Mouse (Mus musculus): Measurements from ENCODE around the gene Cryge. TPM values are rescaled to one million over a fixed set of nuclear protein-coding genes. Genes with fewer than 3 reads are reported as not detected.
"Not testable (repeated sequence)": the region's sequence is repeated elsewhere in the genome, so short reads cannot be mapped to it uniquely, and the experiment has no call there.

Cryge gene
- not detected in 2 replicates for polyA plus RNA-seq (2011; ENCODE audit: insufficient read depth, insufficient read length, low read depth, missing spikeins)

DNA sequence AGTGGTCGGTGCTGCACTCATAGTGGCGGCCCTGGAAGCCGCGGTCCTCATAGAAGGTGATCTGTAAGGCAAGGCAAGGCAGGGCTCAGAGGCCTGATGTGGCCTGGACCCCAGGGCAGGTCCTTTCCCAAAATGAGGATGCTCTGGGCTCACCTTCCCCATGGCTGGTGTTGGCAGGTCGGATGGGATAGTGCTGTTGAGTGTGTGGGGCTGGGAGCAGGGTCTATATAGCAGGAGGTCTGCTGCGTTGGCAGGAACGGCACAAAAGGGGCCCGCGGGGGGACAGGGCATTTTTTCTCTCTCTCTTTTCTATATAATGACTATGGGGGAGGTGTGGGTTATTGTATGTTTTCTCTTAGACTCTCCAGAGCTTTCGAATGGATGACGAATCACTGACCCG lies at the start of gene Cryge:
TSS of gene Cryge (minus strand) at position 198 of the 400 bp plus-strand sequence.
- H3K9me3 ChIP-seq (replicated peaks; ENCODE audit: control insufficient read depth, insufficient read depth, low read length, poor library complexity, severe bottlenecking); H3K27ac ChIP-seq (ENCODE audit: insufficient read depth, low read length); H3K27me3 ChIP-seq (ENCODE audit: control insufficient read depth, insufficient read depth, low read length, poor library complexity, severe bottlenecking); H3K9ac ChIP-seq (ENCODE audit: low read depth, poor library complexity, severe bottlenecking); H3K4me1 ChIP-seq (ENCODE audit: control insufficient read depth, insufficient read depth, low read length); H3K36me3 ChIP-seq (ENCODE audit: control insufficient read depth, insufficient read depth, low read length, poor library complexity, severe bottlenecking): not testable (repeated sequence)
- H3K4me3 ChIP-seq (ENCODE audit: low read depth, low read length), result peak within 1 kb of the TSS; percentile 21

DNA sequence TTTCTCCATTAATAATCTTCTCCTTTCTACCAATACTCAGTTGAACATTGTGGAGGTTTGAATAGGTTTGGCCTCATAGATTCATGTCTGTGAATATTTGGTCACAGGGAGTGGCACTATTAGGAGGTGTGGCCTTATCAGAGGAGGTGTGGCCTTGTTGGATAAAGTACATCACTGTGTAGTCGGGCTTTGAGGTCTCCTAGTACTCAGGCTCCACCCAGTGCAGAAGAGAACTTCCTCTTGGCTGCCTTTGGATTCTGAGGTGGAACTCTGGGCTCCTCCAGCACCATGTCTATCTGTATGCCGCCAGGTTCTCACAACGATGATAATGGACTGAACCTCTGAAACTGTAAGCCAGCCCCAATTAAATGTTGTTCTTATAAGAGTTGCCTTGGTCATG lies 46.0 kb upstream of the Cryge start:
- TF ChIP-seq CTCF (IDR thresholded peaks at IDR 0.05; ENCODE audit: low read depth, low read length) (no peak), EP300 (IDR thresholded peaks at IDR 0.05; ENCODE audit: insufficient read depth, low read depth, low read length) (no peak), POLR2A (IDR thresholded peaks at IDR 0.05; ENCODE audit: insufficient read depth, low read length) (no peak)
- Histone ChIP-seq H3K9ac (ENCODE audit: low read depth, poor library complexity, severe bottlenecking) (no peak overlapping the region), H3K4me1 (ENCODE audit: control insufficient read depth, insufficient read depth, low read length) (no peaks in the 10 kb centered on the region), H3K27ac (ENCODE audit: insufficient read depth, low read length) (no peak overlapping the region), H3K36me3 (ENCODE audit: control insufficient read depth, insufficient read depth, low read length, poor library complexity, severe bottlenecking) (no peaks in the 10 kb centered on the region), H3K9me3 (replicated peaks; ENCODE audit: control insufficient read depth, insufficient read depth, low read length, poor library complexity, severe bottlenecking) (no peaks in the 10 kb centered on the region), H3K4me3 (ENCODE audit: low read depth, low read length) (no peak overlapping the region), H3K27me3 (ENCODE audit: control insufficient read depth, insufficient read depth, low read length, poor library complexity, severe bottlenecking) (no peaks in the 10 kb centered on the region)

DNA sequence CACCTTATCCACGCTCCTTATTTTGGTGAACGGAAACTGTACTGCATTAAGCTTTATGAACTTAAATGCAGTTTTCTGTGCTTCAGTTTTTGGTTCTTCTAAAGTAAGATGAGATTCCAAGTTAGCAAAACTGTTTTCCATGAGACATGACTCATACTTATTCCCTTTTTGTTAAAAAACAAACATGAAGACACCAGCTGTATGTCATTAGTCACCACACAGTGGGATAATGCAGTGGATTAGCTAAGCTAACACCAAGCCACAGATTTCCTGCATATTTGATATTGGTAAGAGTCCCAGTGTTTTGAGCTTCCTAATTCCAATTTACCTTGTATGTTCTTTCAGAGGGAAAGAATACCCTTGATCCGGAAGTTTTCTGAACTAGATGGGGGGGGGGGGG lies 40.6 kb upstream of the Cryge start:
- Histone ChIP-seq H3K27me3 (ENCODE audit: control insufficient read depth, insufficient read depth, low read length, poor library complexity, severe bottlenecking) (no peaks in the 10 kb centered on the region), H3K9ac (ENCODE audit: low read depth, poor library complexity, severe bottlenecking) (no peak overlapping the region)
- TF ChIP-seq CTCF (IDR thresholded peaks at IDR 0.05; ENCODE audit: low read depth, low read length) (no peak), EP300 (IDR thresholded peaks at IDR 0.05; ENCODE audit: insufficient read depth, low read depth, low read length) (no peak), POLR2A (IDR thresholded peaks at IDR 0.05; ENCODE audit: insufficient read depth, low read length) (no peak)

GRCm38 (mm10) chr1:65090370-65090769 lies 39.4 kb upstream of the Cryge start:
- TF ChIP-seq CTCF (IDR thresholded peaks at IDR 0.05; ENCODE audit: low read depth, low read length), result no peak
- no peak for TF ChIP-seq POLR2A (IDR thresholded peaks at IDR 0.05; ENCODE audit: insufficient read depth, low read length)
- no peak for TF ChIP-seq EP300 (IDR thresholded peaks at IDR 0.05; ENCODE audit: insufficient read depth, low read depth, low read length)
- H3K9me3 ChIP-seq (replicated peaks; ENCODE audit: control insufficient read depth, insufficient read depth, low read length, poor library complexity, severe bottlenecking), result no peaks in the 10 kb centered on the region
- no peaks in the 10 kb centered on the region for H3K27me3 ChIP-seq (ENCODE audit: control insufficient read depth, insufficient read depth, low read length, poor library complexity, severe bottlenecking)
- H3K9ac ChIP-seq (ENCODE audit: low read depth, poor library complexity, severe bottlenecking), result no peak overlapping the region
- H3K4me1 ChIP-seq (ENCODE audit: control insufficient read depth, insufficient read depth, low read length), result no peaks in the 10 kb centered on the region
- no peaks in the 10 kb centered on the region for H3K36me3 ChIP-seq (ENCODE audit: control insufficient read depth, insufficient read depth, low read length, poor library complexity, severe bottlenecking)
- H3K27ac ChIP-seq (ENCODE audit: insufficient read depth, low read length), result no peak overlapping the region
- H3K4me3 ChIP-seq (ENCODE audit: low read depth, low read length), result no peak overlapping the region

More for the DNA sequence above, 40.6 kb upstream of the Cryge start:
- H3K4me3 ChIP-seq (ENCODE audit: low read depth, low read length), result no peak overlapping the region
- H3K36me3 ChIP-seq (ENCODE audit: control insufficient read depth, insufficient read depth, low read length, poor library complexity, severe bottlenecking), result no peaks in the 10 kb centered on the region
- H3K27ac ChIP-seq (ENCODE audit: insufficient read depth, low read length), result no peak overlapping the region
- no peaks in the 10 kb centered on the region for H3K4me1 ChIP-seq (ENCODE audit: control insufficient read depth, insufficient read depth, low read length)
- H3K9me3 ChIP-seq (replicated peaks; ENCODE audit: control insufficient read depth, insufficient read depth, low read length, poor library complexity, severe bottlenecking), result no peaks in the 10 kb centered on the region

DNA sequence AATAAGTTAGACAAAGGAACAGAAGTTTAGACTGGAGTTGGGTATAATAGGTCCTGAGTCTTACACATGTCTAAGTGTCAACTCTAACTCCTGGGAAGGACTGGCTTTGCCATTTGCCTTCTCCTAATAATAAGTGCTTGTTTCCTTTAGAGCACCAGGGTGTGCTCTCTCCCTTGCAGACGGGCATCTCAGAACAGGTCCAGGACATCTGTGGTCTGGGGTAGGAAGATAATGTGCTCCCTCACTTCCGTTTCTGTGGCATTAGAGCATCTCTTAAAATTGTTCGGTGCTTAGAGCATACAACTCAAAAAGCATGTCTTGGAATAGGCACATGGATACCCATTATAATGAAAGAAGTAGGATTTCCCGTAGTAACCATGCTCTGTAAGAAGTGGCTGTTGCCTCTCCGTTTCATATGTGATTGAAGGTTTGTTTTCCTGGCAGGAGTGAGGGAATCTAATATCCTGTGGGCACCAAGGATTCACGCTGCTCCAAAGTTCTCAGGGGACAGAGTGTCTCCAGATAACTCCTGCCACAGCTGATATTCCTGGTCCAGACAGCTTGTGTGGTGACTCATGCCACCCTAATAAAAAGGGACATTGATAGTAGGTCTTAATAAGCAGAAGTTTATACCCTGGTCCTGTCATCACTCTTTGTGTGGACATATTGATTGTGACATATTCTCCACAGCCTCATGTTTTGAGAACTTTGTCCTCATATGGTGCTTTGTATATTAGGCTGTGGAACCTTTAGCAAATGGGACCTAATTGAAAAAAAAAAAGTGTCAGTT lies 37.8 kb upstream of the Cryge start:
- no peak overlapping the region for H3K9ac ChIP-seq (ENCODE audit: low read depth, poor library complexity, severe bottlenecking)
- H3K36me3 ChIP-seq (ENCODE audit: control insufficient read depth, insufficient read depth, low read length, poor library complexity, severe bottlenecking), result no peaks in the 10 kb centered on the region
- no peaks in the 10 kb centered on the region for H3K9me3 ChIP-seq (replicated peaks; ENCODE audit: control insufficient read depth, insufficient read depth, low read length, poor library complexity, severe bottlenecking)
- no peak overlapping the region for H3K4me3 ChIP-seq (ENCODE audit: low read depth, low read length)
- H3K27ac ChIP-seq (ENCODE audit: insufficient read depth, low read length), result no peak overlapping the region
- TF ChIP-seq POLR2A (IDR thresholded peaks at IDR 0.05; ENCODE audit: insufficient read depth, low read length), result no peak
- TF ChIP-seq CTCF (IDR thresholded peaks at IDR 0.05; ENCODE audit: low read depth, low read length), result no peak
- no peak for TF ChIP-seq EP300 (IDR thresholded peaks at IDR 0.05; ENCODE audit: insufficient read depth, low read depth, low read length)
- no peaks in the 10 kb centered on the region for H3K27me3 ChIP-seq (ENCODE audit: control insufficient read depth, insufficient read depth, low read length, poor library complexity, severe bottlenecking)
- H3K4me1 ChIP-seq (ENCODE audit: control insufficient read depth, insufficient read depth, low read length), result no peaks in the 10 kb centered on the region

DNA sequence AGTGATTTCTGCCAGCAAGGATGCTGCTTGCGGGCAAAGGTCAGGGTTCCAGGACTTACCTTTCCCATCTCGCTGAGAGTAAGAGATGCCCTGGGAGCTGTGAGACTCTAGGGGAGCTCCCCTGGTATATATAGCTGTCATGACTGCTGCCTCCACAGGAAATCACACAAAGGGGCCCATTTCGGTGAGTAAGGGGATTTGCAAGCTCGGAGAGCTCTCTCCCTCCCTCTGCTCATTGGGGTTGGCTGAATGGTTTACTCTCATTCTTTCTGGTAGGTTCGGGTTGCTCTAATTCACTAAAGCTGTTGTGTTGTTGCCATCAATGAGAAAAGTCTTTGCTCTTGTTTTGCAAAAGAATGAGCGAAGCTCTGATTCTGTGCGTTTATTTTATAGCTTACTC lies 31.2 kb upstream of the Cryge start, which contains the start of gene Crygb:
TSS of gene Crygb (minus strand) at position 101 of the 400 bp plus-strand sequence.
- Histone ChIP-seq H3K27ac (ENCODE audit: insufficient read depth, low read length) (no peak within 1 kb of the TSS), H3K4me3 (ENCODE audit: low read depth, low read length) (no peak within 1 kb of the TSS), H3K4me1 (ENCODE audit: control insufficient read depth, insufficient read depth, low read length) (peaks cover 1% of the 10 kb centered on the region), H3K27me3 (ENCODE audit: control insufficient read depth, insufficient read depth, low read length, poor library complexity, severe bottlenecking) (no peaks in the 10 kb centered on the region; the same call in 1 of the 2 replicates), H3K9me3 (replicated peaks; ENCODE audit: control insufficient read depth, insufficient read depth, low read length, poor library complexity, severe bottlenecking) (no peaks in the 10 kb centered on the region), H3K9ac (ENCODE audit: low read depth, poor library complexity, severe bottlenecking) (peak within 1 kb of the TSS; percentile 58; the same call in 1 of the 2 replicates), H3K36me3 (ENCODE audit: control insufficient read depth, insufficient read depth, low read length, poor library complexity, severe bottlenecking) (no peaks in the 10 kb centered on the region)
- no peak for TF ChIP-seq CTCF (IDR thresholded peaks at IDR 0.05; ENCODE audit: low read depth, low read length)

Data from ES-Bruce4 (cell line).